Mouse (Mus musculus) cerebellum, adult 2 months (tissue): Measurements from ENCODE around the gene Rph3a.
"Not testable (repeated sequence)": the region's sequence is repeated elsewhere in the genome, so short reads cannot be mapped to it uniquely, and the experiment has no call there.

Source experiments
- CTCF ChIP-seq: fragments of 200-500 bp; IDR thresholded peaks from 2 replicates; pipeline ENCODE4 v1.5.1; 2011; ENCODE audit warnings: low read depth, mild to moderate bottlenecking, control low read depth, low read length, moderate library complexity, borderline replicate concordance; ENCODE audit not compliant: insufficient read depth
- POLR2A ChIP-seq: fragments of 200-500 bp; IDR thresholded peaks from 2 replicates; pipeline ENCODE4 v1.6.1; 2011; ENCODE audit warnings: low read length, control low read depth, borderline replicate concordance; ENCODE audit not compliant: insufficient read depth

GRCm38 (mm10) chr5:120893866-120894265 lies 116.0 kb downstream of the Rph3a start:
- not testable (repeated sequence) for TF ChIP-seq CTCF, POLR2A
